Mouse (Mus musculus): Measurements from ENCODE around the gene Gucy2g. TPM values are rescaled to one million over a fixed set of nuclear protein-coding genes. Genes with fewer than 3 reads are reported as not detected.
"Not testable (repeated sequence)": the region's sequence is repeated elsewhere in the genome, so short reads cannot be mapped to it uniquely, and the experiment has no call there.

The Gucy2g gene
- total and polyA plus RNA-seq, 2 experiments from 2014 or later, result not detected

DNA sequence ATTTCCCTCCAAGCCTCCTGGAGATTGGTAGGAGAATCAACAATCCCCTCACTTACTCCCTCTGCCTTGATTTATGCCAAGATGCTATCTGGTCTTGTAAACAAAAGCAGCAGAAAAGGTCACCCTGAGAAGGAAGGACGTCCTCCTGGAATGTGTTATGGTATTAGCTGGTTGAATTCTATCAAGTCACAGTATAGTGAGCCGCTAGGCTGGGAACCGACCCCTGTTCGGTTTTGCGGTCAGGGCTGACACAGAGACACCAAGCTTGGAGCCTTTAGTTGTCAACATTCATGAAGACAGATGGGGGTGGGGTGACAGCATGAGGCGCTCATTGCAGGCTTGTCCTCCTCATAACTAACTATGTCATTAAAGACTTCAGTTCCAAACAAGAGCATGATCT lies 81.2 kb downstream of the Gucy2g start:
- 58% methylated on average over 6 of the region's 6 CpGs for WGBS
- no peaks in the 10 kb centered on the region for H3K36me3 ChIP-seq (replicated peaks; ENCODE audit: control insufficient read depth, insufficient read depth, low read length)
- ATAC-seq (ENCODE audit: insufficient read depth, low read depth), result no peak
- no peaks in the 10 kb centered on the region for H3K4me1 ChIP-seq (ENCODE audit: control insufficient read depth, insufficient read depth)
- H3K27me3 ChIP-seq (ENCODE audit: control insufficient read depth, insufficient read depth, low read length), result no peaks in the 10 kb centered on the region
- no peak overlapping the region for H3K4me2 ChIP-seq (ENCODE audit: low read depth, low read length)
- H3K9ac ChIP-seq (replicated peaks; ENCODE audit: low read depth, low read length), result no peak overlapping the region
- H3K4me3 ChIP-seq (ENCODE audit: low read depth, low read length), result no peak overlapping the region
- no peak overlapping the region for H3K27ac ChIP-seq (ENCODE audit: low read depth)
- no peak for DNase-seq (ENCODE audit: low spot score)
- TF ChIP-seq CTCF (IDR thresholded peaks at IDR 0.05; ENCODE audit: low read depth) (no peak), EP300 (IDR thresholded peaks at IDR 0.05; ENCODE audit: low read depth) (no peak)
- no peaks in the 10 kb centered on the region for H3K9me3 ChIP-seq (replicated peaks; ENCODE audit: control insufficient read depth, low read length)

- no peak overlapping the region for H3K4me2 ChIP-seq (ENCODE audit: low read depth, low read length)
- ATAC-seq (ENCODE audit: insufficient read depth, low read depth), result no peak
- no peak overlapping the region for H3K27ac ChIP-seq (ENCODE audit: low read depth)
- H3K4me1 ChIP-seq (ENCODE audit: control insufficient read depth, insufficient read depth), result no peaks in the 10 kb centered on the region
- TF ChIP-seq EP300 (IDR thresholded peaks at IDR 0.05; ENCODE audit: low read depth), result no peak
- TF ChIP-seq CTCF (IDR thresholded peaks at IDR 0.05; ENCODE audit: low read depth), result no peak
- 66% methylated on average over 8 of the region's 8 CpGs for WGBS
- H3K9ac ChIP-seq (replicated peaks; ENCODE audit: low read depth, low read length), result no peak overlapping the region
- no peaks in the 10 kb centered on the region for H3K9me3 ChIP-seq (replicated peaks; ENCODE audit: control insufficient read depth, low read length)
- no peaks in the 10 kb centered on the region for H3K27me3 ChIP-seq (ENCODE audit: control insufficient read depth, insufficient read depth, low read length)
- H3K36me3 ChIP-seq (replicated peaks; ENCODE audit: control insufficient read depth, insufficient read depth, low read length), result no peaks in the 10 kb centered on the region
- no peak for DNase-seq (ENCODE audit: low spot score)
- no peak overlapping the region for H3K4me3 ChIP-seq (ENCODE audit: low read depth, low read length)
These were observed 82.4 kb downstream of the Gucy2g start for GRCm38 (mm10) chr19:55158606-55159005.

GRCm38 (mm10) chr19:55157029-55157428 lies 84.0 kb downstream of the Gucy2g start:
- TF ChIP-seq EP300 (IDR thresholded peaks at IDR 0.05; ENCODE audit: low read depth) (no peak), CTCF (IDR thresholded peaks at IDR 0.05; ENCODE audit: low read depth) (no peak)
- no peaks in the 10 kb centered on the region for H3K9me3 ChIP-seq (replicated peaks; ENCODE audit: control insufficient read depth, low read length)
- no peaks in the 10 kb centered on the region for H3K4me1 ChIP-seq (ENCODE audit: control insufficient read depth, insufficient read depth)
- H3K36me3 ChIP-seq (replicated peaks; ENCODE audit: control insufficient read depth, insufficient read depth, low read length), result no peaks in the 10 kb centered on the region
- no peak overlapping the region for H3K4me2 ChIP-seq (ENCODE audit: low read depth, low read length)
- H3K27me3 ChIP-seq (ENCODE audit: control insufficient read depth, insufficient read depth, low read length), result no peaks in the 10 kb centered on the region
- H3K27ac ChIP-seq (ENCODE audit: low read depth), result no peak overlapping the region
- ATAC-seq (ENCODE audit: insufficient read depth, low read depth), result no peak
- 79% methylated on average over 7 of the region's 7 CpGs for WGBS
- no peak for DNase-seq (ENCODE audit: low spot score)
- H3K4me3 ChIP-seq (ENCODE audit: low read depth, low read length), result no peak overlapping the region
- H3K9ac ChIP-seq (replicated peaks; ENCODE audit: low read depth, low read length), result no peak overlapping the region

- Histone ChIP-seq H3K27me3 (ENCODE audit: control insufficient read depth, insufficient read depth, low read length) (no peaks in the 10 kb centered on the region), H3K4me2 (ENCODE audit: low read depth, low read length) (no peak overlapping the region), H3K36me3 (replicated peaks; ENCODE audit: control insufficient read depth, insufficient read depth, low read length) (no peaks in the 10 kb centered on the region), H3K4me3 (ENCODE audit: low read depth, low read length) (no peak overlapping the region), H3K27ac (ENCODE audit: low read depth) (no peak overlapping the region), H3K9ac (replicated peaks; ENCODE audit: low read depth, low read length) (no peak overlapping the region), H3K4me1 (ENCODE audit: control insufficient read depth, insufficient read depth) (no peaks in the 10 kb centered on the region), H3K9me3 (replicated peaks; ENCODE audit: control insufficient read depth, low read length) (no peaks in the 10 kb centered on the region)
- 80% methylated on average over 6 of the region's 6 CpGs for WGBS
- DNase-seq (ENCODE audit: low spot score) (no peak), ATAC-seq (ENCODE audit: insufficient read depth, low read depth) (no peak)
- TF ChIP-seq EP300 (IDR thresholded peaks at IDR 0.05; ENCODE audit: low read depth) (no peak), CTCF (IDR thresholded peaks at IDR 0.05; ENCODE audit: low read depth) (no peak)
These were observed 88.1 kb downstream of the Gucy2g start for GRCm38 (mm10) chr19:55152983-55153382.

- H3K9me3 ChIP-seq (replicated peaks; ENCODE audit: control insufficient read depth, low read length); H3K27me3 ChIP-seq (ENCODE audit: control insufficient read depth, insufficient read depth, low read length); DNase-seq (ENCODE audit: low spot score); H3K27ac ChIP-seq (ENCODE audit: low read depth); H3K4me1 ChIP-seq (ENCODE audit: control insufficient read depth, insufficient read depth); H3K4me3 ChIP-seq (ENCODE audit: low read depth, low read length); H3K9ac ChIP-seq (replicated peaks; ENCODE audit: low read depth, low read length); H3K36me3 ChIP-seq (replicated peaks; ENCODE audit: control insufficient read depth, insufficient read depth, low read length); H3K4me2 ChIP-seq (ENCODE audit: low read depth, low read length); ATAC-seq (ENCODE audit: insufficient read depth, low read depth): not testable (repeated sequence)
- 44% methylated on average over 5 of the region's 6 CpGs for WGBS
These were observed 88.8 kb downstream of the Gucy2g start for GRCm38 (mm10) chr19:55152274-55152673.

DNA sequence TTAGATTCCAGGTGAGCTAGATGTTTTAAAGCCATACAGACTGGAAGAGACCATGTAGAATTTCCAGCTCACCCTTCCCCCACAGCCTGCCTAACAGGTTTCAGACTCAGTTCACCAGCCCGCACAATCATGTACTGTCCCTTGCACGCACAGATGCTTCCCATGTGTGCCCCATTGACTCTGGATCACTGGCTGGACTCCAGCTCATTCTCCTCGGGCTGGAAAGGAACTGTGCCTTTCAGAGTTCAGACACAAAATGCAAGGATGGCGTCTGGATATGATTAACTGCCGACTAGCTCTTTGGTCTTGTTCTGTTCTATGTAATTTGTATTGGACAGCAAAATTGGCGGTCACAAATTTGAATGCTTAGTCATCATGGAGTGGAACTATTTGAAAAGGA lies 91.4 kb downstream of the Gucy2g start:
- Histone ChIP-seq H3K36me3 (replicated peaks; ENCODE audit: control insufficient read depth, insufficient read depth, low read length) (no peaks in the 10 kb centered on the region), H3K9me3 (replicated peaks; ENCODE audit: control insufficient read depth, low read length) (no peaks in the 10 kb centered on the region), H3K4me2 (ENCODE audit: low read depth, low read length) (no peak overlapping the region), H3K27me3 (ENCODE audit: control insufficient read depth, insufficient read depth, low read length) (no peaks in the 10 kb centered on the region), H3K9ac (replicated peaks; ENCODE audit: low read depth, low read length) (no peak overlapping the region), H3K4me1 (ENCODE audit: control insufficient read depth, insufficient read depth) (no peaks in the 10 kb centered on the region), H3K27ac (ENCODE audit: low read depth) (no peak overlapping the region), H3K4me3 (ENCODE audit: low read depth, low read length) (no peak overlapping the region)
- TF ChIP-seq EP300 (IDR thresholded peaks at IDR 0.05; ENCODE audit: low read depth), result no peak
- TF ChIP-seq CTCF (IDR thresholded peaks at IDR 0.05; ENCODE audit: low read depth), result no peak
- 76% methylated on average over 6 of the region's 6 CpGs for WGBS
- ATAC-seq (ENCODE audit: insufficient read depth, low read depth) (no peak), DNase-seq (ENCODE audit: low spot score) (no peak)

Measured in heart, postnatal 0 days (tissue).